Mouse (Mus musculus): ENCODE measurements at regions not wholly inside any gene's neighbourhood (a gene's known extent, or its start where the extent isn't known, plus 50 kb on each side); places are given as distances from the start of the nearest gene placed in this dataset.
A peak's percentile ranks its signal among the peaks of the same experiment; 100 is the strongest.

DNA sequence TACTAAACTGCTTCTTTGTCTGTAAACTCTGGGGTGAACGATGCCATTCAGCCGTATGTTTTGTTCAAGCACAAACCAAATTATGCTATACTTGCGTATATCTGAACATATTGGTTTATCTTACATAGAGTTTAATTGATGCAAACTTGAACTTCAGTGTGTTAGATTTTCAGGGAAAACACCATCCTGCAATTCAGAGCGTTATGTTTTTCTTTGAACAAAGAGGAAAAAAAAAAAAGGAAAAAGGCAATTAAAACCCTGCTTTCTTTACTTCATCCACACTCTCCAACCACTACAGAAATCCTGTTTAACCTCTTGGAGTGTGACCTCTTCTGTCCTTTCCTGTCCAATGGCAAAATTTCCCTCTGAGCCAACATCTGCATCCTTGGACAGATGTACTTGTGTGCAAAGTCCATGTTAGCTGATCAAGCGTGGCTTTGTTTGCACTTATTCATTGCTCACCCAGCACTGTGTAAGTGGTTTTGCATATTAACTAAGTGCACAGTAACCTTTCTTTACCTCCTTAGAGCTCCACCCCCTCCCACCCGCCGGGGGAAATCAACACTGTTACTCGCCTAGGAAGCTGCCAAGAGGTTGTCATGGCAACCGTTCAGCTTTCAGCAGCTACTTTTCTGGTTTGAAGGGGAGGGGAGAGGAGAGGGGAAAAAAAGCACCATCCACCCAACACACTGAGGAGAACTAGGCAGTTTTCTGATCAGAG lies 174.4 kb upstream of the Klf12 start:
- peak; percentile 95 to 96 for DNase-seq

DNA sequence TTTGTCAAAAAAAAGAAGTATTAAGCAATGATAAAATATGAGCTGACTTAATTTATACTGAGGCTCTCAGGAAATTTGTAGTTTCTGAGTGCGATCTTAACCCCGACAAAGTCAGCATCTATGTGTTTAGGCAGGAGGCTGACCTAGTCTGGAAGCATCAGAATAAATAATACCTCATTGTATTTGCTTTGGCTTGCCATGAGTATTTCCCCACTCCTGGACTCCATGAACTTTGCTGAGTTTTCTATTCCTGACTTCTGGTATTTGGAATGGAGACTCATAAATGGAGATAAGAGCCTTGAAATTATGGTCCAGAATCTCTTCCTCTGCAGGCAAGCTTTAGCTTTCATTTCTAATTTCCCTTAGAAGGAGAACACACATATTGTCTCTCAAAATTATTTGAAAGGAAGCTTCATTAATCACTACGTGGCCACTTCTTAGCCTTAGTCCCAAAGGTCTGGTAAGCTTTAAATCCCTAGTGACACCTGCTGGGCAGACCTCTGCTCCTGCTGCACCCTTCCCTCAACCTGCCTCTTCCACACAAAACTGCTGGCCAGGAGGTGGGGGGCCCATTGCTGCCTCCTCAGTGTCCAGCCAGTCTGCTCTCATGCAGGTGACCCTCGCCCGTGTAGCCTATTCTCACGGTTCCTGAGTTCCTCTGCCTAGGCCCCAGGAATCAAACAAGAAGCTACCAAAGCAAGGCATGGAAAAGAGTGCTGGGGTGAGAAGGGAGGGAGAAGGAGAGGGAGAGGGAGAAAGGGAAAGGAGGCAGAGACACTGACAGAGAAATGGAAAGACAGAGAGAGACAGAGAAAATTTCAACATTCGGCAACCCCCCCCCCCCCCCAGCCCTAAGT lies 173.6 kb upstream of the Klf12 start:
- peak; percentile 13 to 43 for DNase-seq

DNA sequence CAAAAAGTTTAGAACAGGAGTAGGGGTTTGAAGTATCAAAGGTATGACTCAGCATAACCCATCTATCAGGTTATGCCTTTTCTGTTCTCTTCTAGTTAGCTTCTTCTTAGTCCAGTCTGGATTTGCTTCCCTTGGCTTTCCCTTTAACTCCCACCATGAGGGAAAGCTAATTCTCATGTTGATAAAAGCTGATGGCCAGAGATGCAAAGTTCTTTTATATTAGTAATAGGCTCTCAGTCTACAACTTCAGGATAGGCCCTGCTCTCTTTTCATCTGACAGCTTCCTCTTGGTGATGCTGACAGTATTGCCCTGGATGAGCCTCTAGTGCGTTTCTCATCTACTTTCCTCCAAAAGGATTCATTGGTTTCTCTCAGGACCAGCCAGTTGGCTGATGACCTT lies 161.7 kb upstream of the Klf12 start:
- no peak for DNase-seq

DNA sequence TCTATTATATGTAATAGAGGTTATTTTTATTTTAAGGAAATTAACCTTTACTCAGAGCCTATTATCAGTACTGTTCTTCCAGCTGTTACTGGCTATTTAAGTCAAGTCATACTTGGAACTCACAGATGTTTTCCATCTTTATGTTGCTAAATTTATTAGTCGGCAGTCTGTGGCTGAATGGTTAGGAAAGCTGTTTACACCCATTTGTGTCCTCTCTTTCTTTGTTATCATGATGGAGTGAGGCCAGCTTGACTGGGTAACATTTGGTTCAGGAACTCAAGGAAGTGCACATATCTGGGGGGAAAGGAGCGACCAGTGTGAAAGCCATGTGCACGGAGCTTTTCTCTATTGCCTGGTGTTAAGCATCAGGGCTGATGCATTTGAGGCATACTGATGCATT lies 160.4 kb upstream of the Klf12 start:
- DNase-seq, result no peak

DNA sequence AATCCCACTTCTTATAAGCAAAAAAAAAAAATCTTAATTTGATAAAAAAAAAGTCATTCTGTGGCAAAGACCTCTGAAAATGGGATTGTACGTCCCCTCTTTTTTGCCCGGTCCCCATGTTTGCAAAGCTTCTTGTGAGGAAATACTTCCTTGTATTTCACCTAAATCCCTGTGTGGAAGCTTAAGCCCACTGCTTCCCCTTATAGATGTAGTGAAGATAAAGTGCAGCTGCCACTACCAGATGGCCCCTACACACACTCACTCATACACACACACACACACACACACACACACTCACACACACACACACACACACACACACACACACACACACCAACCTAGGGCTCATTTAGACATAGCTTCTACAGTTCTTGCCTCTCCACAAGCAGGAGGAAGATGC lies 159.6 kb upstream of the Klf12 start:
- no peak for DNase-seq

DNA sequence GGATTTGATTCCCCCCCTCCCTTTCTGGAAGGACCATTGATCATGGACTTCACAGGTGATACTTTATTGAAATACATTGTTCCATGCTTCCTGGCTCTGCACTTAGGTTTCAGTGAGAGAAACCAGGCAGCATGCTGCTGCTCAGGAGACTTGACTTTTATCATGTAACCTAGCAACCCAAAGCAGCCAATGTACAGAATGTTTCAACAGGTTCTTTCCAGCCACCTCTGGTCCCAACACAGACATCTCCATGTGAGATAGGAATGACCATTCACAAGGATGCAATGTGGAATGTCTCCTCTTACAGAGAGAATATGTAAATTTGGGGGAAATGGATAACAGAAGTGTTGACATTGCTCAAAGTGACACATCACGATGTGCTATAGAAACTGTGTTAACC lies 153.1 kb upstream of the Klf12 start:
- DNase-seq, result no peak

DNA sequence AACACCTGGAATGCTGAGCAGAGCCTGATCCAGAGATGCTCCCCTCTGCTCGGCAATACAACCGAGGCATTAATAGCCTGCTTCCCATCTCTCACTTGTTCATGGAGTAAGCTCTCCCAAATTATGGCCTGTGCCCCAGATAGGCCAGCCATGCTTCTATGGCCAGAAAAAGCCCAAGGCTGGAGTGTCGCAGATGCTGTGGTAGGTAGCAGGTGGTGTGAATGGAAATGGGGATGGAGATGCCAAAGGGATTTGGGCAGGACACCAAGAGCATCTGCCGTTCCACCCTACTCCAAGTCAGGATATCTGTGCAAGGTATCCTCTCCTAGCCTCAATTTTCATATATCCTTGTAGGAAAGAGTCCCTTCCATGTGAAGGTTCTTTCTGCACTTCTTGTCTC lies 145.2 kb upstream of the Klf12 start:
- DNase-seq, result peak; percentile 71 to 73

DNA sequence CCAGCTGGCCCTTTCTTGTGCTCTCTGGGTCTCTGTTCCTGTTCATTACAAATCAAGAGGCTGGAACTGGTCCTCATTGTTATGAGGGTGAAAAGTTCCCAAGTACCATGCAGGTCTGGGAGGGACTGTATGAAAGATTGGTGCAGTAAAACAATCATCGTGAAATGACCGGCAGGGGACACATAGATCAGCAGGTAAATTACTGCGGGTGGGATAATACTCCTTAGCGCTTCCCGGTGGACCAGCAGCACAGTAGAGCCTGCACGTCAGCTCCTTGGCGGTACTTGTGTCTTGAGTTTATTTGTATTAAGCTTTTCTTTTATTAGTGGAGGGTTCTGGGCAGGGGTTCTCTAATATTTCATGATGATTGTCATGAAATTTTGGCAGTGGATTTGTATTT lies 141.9 kb upstream of the Klf12 start:
- DNase-seq, result no peak

DNA sequence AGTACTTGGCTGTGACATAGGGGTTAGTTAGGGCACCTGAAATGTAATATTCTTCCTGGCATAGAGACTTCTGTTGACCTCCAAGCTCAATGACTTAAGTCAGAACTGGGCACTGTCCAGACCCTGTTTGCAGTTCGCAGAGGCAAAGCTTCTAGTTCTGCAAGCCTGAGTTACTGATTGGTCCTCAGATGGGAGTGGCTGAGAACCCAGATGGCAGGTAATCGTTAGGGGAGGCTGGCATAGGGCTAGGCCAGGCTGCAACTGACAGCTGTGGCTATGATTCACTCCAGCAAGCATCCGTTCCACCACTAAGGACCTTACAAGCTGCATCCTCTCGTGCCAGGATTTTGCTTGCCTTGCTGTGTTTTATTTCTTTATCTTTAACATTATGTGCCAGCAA lies 139.3 kb upstream of the Klf12 start:
- DNase-seq, result peak; percentile 47 to 52

DNA sequence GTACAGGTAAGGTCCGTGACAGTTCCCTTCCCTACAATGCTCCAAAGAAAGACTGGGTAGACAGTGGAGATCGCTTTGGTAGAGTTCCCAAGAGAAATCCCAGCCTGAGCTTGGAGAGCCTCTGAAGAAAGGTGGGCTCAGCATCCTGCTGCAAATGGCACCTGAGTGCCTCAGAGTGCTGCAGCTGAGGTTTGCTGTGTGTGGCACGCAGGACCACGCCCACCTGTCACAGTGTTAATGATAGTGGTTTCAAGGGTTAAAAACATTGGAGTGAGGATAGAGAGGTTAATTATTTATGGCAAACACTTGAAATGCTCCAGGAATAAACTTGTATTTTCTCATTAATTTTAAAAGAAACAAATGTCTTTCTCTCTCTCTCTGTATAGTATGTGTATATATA lies 137.2 kb upstream of the Klf12 start:
- no peak for DNase-seq

DNA sequence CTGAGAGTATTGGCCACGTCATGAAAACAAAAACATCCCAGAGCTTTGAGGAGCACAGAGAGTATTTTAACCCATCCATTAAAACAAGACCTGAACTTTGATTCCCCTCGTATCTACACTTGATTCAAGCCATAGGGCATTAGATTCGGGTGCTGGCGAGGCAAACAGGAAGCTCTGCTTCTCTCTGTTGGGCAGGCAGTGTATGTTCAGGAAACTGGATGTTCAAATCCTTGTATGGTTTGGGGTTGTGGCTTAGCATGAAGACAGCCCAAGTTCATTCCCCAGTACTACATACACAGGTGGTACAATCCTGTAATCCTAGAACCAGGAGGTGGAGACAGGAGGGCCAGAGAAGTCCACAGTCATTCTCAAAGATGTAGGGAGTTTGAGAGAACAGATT lies 130.6 kb upstream of the Klf12 start:
- DNase-seq, result no peak

DNA sequence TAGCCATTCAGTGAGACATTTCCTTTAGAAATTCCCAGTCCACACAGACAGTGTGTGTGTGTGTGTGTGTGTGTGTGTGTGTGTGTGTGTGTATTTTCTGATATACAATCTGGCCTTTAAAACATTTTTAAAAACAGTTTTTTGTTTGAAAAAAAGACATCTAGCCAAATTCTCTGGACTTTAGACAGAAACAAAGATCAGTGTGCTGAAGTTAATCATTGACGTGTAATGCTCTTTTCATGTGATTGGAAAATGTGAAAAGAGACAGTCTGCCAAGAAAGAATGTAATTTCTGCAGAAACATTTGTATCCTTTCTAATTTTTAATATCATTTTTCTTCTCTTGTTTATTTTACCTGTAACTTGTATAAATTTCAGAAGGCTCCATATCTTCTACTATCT lies 127.7 kb upstream of the Klf12 start:
- no peak for DNase-seq

DNA sequence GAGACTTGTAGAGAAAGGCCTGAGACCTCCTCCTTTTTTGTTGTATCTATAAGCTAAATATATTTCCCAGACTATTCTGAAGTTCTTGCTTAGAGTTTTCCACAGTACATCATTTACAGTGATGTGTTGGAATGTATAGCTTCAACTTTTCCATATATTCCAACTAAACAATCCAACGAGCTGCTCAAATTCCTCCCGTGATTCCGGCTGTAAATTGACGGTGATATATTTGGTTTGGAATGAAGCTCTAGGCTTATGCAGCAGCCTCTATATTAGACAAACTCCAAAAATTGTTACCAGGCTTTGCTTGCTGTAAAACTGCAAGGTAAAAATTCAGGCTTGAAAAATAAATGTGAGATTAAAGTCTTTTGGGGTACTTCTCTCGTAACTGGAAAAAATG lies 112.7 kb upstream of the Klf12 start:
- no peak for DNase-seq

DNA sequence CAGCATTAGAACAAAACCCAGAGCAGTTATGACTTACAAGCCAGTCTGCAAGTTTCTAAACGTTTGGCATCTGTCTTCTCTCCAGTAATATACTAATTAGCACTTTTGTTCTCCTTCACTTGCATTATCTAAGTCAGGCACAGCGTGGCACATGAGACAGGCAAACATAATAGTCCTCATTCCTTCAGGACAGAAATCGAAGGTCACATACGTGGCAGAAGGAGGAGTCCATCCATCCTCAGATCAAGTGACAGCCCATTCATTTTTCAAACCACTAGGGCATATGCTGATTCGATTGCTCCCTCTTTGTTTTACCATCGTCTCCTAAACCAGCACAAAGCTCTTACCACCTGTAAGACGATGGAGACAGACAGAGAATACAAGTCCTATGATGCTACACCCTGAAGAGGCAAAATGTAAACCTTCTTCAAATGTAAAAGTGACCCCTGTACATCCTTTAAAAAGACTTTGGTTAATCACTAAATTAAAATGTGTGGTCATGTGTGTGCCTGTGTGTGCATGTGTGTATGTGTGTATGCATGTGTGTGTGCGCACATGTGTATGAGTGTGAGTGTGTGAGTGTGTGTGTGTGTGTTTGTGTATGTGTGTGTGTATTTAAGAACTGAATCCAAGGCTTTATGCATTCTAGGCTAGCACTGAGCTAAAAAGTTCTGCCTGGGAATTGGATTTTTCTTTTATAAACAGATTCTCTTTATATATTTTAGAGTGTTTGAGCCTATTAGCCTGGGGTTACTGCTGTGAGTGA lies 90.9 kb upstream of the Klf12 start:
- no peak for DNase-seq

DNA sequence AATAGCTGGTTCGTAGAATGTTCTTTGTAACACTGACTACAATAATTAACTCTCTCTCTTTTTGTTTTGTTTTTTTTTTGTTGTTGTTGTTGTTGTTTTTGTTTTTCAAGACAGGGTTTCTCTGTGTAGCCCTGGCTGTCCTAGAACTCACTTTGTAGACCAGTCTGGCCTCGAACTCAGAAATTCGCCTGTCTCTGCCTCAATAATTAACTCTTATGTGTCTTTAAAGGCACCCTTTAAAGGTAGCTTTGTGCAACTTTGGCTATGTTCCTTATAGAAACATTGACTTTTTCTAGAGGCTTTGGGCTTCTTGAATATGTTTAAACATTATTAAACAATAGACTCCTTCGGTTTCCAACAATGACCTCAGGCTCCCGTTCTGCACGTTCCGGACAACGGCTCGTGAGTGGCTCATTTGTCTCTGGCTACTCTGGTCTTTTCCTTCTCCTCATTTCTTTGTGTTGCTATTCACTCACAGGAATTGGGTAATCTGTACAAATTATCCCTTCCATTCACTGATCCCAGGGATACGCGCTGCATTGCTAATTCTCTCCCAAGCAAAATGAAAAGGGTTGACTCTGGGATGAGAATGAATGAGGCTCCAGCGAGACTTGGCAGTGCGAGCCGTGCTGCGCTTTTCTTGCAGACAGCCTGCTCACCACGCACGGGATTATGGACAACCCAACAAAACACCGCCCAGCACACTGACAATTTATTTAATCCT lies 90.2 kb upstream of the Klf12 start:
- peak; percentile 59 to 61 for DNase-seq

DNA sequence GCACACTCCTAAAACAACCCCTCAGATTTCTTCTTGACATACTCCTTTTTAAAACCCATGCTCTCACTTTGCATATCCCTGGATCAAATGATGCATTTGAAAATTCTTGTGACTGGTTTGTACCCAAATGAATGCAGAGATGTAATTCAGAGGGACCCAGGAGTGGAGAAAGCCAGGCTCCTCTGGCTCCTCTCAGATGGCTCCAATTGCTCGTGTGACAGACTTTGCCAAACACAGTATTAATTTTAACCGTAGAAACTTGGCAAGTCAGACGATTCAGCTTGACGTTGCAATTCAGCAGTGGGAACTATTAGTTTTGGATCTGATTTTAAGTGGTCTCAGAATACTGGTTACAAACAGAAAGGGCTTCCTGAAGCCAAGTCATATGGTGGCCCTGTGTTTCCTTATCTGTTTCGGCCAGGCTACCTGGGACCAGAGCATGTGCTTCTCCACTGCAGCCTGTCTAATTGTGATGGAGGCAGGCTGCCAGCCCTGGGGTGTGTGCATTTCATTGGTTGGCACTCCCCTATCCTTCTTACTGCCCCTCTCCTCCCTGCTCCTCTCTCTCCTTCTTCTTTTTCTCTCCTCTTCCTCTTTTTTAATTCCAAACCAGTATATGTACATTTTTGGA lies 81.9 kb upstream of the Klf12 start:
- peak; percentile 90 to 94 for DNase-seq

DNA sequence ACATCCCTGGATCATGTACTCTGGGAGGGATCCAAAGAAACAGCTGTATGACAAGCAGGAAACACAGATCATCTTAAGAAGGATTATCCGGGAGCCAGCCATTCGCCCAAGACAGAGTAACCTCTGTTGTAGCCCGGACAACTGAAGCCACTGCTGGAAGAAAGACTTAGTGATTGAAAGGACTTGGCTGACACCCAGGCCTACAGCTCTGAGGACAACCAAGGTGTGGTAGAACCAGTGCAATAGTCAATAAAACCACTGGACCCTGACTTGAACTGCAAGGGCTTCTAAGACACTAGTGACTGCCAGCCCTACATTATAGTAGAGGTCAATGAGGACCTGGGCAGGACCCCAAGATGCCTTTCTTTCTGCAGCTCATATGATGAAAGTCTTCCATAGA lies 78.3 kb upstream of the Klf12 start:
- DNase-seq, result no peak

DNA sequence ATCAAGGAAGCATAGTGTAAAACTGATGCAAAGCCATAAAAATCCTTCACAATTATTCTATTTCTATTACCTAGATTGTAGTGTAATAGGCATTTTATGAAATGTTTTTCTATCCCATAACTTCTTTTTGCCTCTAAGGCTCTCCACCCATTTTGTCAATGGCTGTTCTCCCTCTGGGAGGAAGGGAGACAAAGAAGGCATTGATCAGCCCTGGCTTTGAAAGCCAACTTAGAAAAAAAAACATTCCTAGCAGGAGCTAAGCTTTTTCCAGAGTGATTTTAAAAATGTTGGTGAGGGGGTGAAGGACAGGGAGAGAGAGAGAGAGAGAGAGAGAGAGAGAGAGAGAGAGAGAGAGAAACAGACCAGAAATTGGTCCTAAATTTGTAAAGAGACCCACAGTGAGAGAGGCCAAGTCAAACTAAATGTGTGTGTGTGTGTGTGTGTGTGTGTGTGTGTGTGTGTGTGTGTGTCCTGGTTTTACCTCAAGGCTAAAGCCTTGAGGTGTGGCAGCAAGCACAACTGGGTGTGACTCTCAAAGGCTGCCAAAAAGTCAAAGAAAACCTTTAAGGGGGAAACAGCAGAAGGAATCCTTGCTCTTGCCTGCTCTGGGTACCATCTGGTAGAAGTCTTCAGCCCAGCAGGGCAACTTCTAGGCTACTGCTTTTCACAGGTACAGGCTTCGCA lies 77.0 kb upstream of the Klf12 start:
- DNase-seq, result no peak

DNA sequence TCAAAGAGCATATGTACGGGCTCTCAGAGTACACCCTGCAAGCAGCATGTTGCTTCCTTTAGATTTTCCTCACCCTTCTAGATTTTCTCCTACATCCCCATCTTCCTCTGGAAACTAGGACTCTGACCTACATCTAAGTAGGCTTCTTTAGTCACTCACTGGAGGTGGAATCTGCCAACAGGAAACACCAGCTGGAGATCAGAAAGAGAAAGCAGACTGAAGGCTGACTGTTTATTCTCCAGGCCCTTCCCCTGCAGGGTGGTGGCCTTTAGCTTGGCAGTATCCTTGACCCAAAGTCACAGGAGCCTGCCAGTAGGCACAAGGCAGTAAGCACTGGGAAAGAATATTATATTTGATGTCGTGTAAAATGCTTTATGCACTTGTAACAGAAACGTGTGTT lies 75.4 kb upstream of the Klf12 start:
- DNase-seq, result no peak

DNA sequence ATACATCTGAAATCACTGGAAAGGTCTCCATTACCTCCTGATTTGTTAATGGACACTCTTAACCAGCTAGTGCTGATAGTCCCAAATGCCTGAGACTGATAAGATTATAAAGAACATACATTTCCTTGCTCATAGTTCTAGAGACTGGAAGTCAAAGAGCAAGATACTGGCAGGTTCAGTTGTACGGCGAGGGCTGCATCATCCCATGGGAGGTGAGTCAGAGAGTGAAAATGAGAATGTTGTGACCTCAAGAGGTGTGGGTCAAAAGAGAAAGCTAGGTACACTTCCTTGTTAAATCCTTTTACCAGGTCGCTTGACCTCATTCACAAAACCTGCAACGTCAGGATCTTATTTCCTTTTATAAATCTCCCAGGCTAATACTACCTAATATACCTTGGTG lies 72.7 kb upstream of the Klf12 start:
- DNase-seq, result no peak

DNA sequence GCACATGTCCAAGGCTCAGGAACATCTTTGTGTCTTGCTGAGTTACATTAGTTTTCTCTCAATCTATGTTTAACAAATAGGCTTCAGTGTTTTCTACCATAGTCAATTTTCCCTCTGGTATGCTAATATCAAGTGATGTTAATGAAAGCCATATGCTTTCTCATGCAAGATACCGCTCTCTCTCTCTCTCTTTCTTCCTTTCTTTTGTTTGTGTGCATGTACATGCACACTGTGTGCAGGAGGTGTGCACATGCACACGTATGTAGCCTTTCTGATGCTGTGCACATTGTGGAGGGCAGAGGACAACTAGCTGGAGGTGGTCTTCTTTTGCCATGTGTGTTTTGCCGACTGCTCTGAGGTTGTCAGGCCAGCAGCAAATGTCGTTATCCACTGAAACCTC lies 69.0 kb upstream of the Klf12 start:
- no peak for DNase-seq

DNA sequence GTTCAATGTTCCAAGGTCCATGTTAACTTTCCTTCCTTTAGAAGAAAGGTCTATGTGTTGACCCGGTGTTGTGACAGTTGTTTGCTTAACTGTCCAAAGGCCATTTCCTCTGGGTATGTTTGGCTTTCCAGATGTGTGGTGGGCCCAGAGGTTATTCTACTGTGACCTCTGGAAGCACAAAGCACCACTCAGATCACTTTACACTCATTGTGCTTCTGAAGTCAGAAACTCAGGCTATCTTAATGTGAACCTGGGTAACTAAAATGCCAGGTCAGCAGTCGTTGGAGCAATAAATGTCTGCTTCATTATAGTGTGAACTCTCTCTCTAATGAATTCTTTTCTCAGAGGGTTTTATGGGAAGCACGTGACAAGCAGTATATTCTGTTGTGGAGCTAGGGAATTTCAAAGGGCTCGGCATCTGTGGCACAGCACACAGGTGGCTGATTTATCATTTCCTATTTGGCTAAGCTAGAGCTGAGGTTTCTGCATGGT lies 68.5 kb upstream of the Klf12 start:
- DNase-seq, result no peak
